Mouse (Mus musculus) gastrocnemius, adult 2 months (tissue): Measurements from ENCODE around the gene Npas2. TPM values are rescaled to one million over a fixed set of nuclear protein-coding genes. Genes with fewer than 3 reads are reported as not detected.
A peak's percentile ranks its signal among the peaks of the same experiment; 100 is the strongest.

Source experiments
- DNase-seq: peaks from one replicate; pipeline ENCODE4 v3.0.0; 2022
- H3K27ac ChIP-seq: fragments of 200-600 bp; 2 replicates; pipeline ENCODE4 v1.8.1; 2022; ENCODE audit warnings: mild to moderate bottlenecking
- H3K4me3 ChIP-seq: fragments of 200-600 bp; 2 replicates; pipeline ENCODE4 v1.8.1; 2022; ENCODE audit warnings: mild to moderate bottlenecking, moderate library complexity
- CTCF ChIP-seq: fragments of 200-600 bp; IDR thresholded peaks from 2 replicates; pipeline ENCODE4 v1.8.1; 2022; ENCODE audit warnings: antibody characterized with exemption, mild to moderate bottlenecking, moderate library complexity
- intact Hi-C: fragments of 180-260 bp; cut with DNase I; formaldehyde crosslinking; loops from one replicate; pipeline ENCODE4 v1.15.1; 2025
- microRNA-seq: library from miRNA; unstranded; fragments of <30 nt; microRNA quantifications from one replicate; pipeline ENCODE4 v1.2.0, GENCODE M21; 2021
- total RNA-seq, 2 experiments: library from RNA; stranded (reverse); gene quantifications; 2 replicates each; pipeline ENCODE4 v1.2.3; 2021

Gene Npas2
- total RNA-seq, 2 experiments from 2014 or later, result 0.51 to 4.4 TPM

GRCm38 (mm10) chr1:39396347-39396746 lies 202.8 kb downstream of the Npas2 start:
- no peak for TF ChIP-seq CTCF
- Histone ChIP-seq H3K27ac (peak overlapping the region; percentile 50), H3K4me3 (no peak overlapping the region)
- no peak for DNase-seq
- intact Hi-C loops, result no loop called here

- no peak overlapping the region for H3K4me3 ChIP-seq
- DNase-seq, result no peak
- no peak for TF ChIP-seq CTCF
- intact Hi-C loops, result no loop called here
- no peak overlapping the region; the same call in 1 of the 2 replicates for H3K27ac ChIP-seq
Observed at GRCm38 (mm10) chr1:39398284-39398683, 204.8 kb downstream of the Npas2 start.

GRCm38 (mm10) chr1:39399228-39399627 lies 205.7 kb downstream of the Npas2 start:
- intact Hi-C loops, result no loop called here
- TF ChIP-seq CTCF, result no peak
- H3K27ac ChIP-seq, result peak overlapping the region; percentile 28; the same call in 1 of the 2 replicates
- DNase-seq, result peak; percentile 47
- no peak overlapping the region for H3K4me3 ChIP-seq

DNA sequence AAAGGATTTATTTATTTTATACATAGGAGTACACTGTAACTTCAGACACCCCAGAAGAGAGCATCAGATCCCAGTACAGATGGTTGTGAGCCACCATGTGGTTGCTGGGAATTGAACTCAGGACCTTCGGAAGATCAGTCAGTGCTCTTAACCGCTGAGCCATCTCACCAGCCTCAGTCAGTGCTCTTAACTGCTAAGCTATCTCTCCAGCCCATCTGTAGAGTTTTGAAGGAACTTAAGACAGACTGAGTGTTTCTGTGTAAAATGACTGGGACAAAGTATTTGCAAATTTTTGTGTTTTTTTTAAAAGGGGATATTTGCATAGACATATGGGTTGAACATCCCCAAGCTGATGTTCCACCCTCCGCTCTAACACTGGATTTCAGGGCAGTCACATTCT lies 206.6 kb downstream of the Npas2 start:
- no peak overlapping the region for H3K27ac ChIP-seq
- intact Hi-C loops, result no loop called here
- no peak overlapping the region for H3K4me3 ChIP-seq
- no peak for TF ChIP-seq CTCF
- no peak for DNase-seq

DNA sequence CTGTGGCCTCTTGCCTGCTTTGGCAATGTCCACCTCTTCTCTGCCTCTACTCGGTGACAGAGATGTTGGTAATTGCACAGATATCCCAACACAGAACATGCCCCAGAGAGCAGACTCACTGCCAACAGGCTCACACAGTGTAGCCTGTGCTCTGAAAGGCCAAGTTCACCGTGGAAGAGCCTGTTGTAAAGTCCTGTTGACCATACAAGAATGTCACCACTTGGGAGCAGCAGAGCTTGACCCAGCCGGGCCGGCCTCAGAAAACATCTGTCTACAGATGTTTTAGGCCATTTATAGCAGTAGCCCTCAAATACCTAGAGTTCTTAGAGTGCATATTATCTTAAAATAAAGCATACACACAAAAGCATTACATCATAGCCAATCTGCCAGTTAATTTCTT lies 213.6 kb downstream of the Npas2 start:
- Histone ChIP-seq H3K27ac (no peak overlapping the region), H3K4me3 (no peak overlapping the region)
- TF ChIP-seq CTCF, result peak; percentile 48
- intact Hi-C loops, result no loop called here
- no peak for DNase-seq

DNA sequence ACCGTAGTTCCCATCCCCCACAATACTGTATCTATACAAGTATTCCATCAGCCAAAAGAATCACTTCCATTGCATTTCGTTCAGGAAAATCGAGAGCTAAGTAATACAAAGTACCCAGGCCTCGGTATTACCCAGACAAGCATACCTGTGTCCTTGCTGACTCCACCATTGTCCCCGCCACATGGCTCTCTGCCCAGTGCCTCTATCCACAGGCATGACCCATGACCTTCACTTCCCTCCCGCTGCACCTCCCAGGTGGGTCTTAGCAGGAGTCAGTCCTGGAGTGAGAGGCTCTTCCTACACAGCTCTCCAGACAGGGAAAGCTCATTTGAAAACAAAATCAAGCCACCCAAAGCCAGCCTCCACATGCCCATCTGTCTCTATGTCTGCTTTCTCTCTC lies 214.6 kb downstream of the Npas2 start:
- DNase-seq, result no peak
- intact Hi-C loops, result no loop called here
- no peak for TF ChIP-seq CTCF
- Histone ChIP-seq H3K4me3 (no peak overlapping the region), H3K27ac (no peak overlapping the region; the same call in 1 of the 2 replicates)

- no peak for TF ChIP-seq CTCF
- intact Hi-C loops, result no loop called here
Observed at GRCm38 (mm10) chr1:39408668-39409067, 215.1 kb downstream of the Npas2 start.

DNA sequence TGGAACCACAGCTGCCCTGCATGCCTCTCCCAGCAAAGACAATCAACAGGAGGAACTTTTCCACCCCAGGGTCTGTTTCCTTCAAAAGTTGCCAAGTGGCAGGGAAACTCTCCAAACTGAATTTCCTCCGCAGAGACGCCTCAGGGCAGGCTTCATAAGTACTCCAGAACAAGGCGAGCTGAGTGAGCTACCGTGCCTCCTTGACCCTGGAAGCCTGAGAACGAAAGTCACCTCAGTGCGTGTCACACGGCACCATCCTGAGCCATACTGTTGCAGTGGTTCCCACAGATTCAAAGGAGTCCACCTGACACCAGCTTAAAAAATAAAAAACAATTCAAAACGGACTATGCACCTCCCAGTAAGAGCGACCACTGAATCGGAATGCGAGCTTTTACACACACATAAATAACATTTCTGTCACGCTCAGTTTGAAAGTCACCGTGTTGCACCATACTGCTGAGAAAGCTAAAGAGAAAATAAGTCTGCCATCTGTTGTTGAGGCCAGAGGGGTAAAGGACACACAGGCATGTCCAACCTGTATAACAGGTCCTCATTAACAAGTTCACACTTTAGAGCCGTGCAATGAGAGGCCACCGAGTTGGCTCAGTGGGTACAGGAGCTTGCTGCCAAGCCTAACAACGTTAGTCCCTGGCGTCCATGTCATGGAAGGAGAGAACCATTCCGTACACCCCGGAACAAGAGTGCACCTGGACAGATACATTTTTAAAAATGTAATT lies 216.7 kb downstream of the Npas2 start:
- no peak for DNase-seq
- H3K4me3 ChIP-seq, result peak overlapping the region; percentile 37

More at GRCm38 (mm10) chr1:39408668-39409067, 215.1 kb downstream of the Npas2 start:
- DNase-seq, result no peak
- no peak overlapping the region for H3K4me3 ChIP-seq
- H3K27ac ChIP-seq, result no peak overlapping the region; the same call in 1 of the 2 replicates

More for the DNA sequence above, 216.7 kb downstream of the Npas2 start:
- intact Hi-C loops, result no loop called here
- peak overlapping the region; percentile 44 for H3K27ac ChIP-seq
- no peak for TF ChIP-seq CTCF

Small RNA genes within 50 kb of the gene (microRNA-seq; reads per million reads assigned to microRNA genes)
- gene Mir6349, result not detected

Other genes with a start within 250 kb of the Npas2 start
- gene Pdcl3, start 208.1 kb upstream of the Npas2 start, total RNA-seq, result 10 to 100 TPM; 68.9 to 69.1 TPM
- gene Rpl31, start 174.1 kb downstream of the Npas2 start, total RNA-seq, result 100 to 1,000 TPM; 512 to 578 TPM